Mouse (Mus musculus) right cerebral cortex, postnatal 4 days (tissue): ENCODE data around the gene Acot6.

Experiments used
- DNase-seq: peaks from one replicate; pipeline ENCODE4 v3.0.0-alpha.2; 2022

Gene Acot6

GRCm38 (mm10) chr12:84107692-84108091 lies 7.2 kb downstream of the Acot6 start:
- DNase-seq: no peak

GRCm38 (mm10) chr12:84109924-84110323 lies 9.5 kb downstream of the Acot6 start:
- DNase-seq: no peak

GRCm38 (mm10) chr12:84110814-84111213 lies 10.4 kb downstream of the Acot6 start:
- DNase-seq: no peak

DNA sequence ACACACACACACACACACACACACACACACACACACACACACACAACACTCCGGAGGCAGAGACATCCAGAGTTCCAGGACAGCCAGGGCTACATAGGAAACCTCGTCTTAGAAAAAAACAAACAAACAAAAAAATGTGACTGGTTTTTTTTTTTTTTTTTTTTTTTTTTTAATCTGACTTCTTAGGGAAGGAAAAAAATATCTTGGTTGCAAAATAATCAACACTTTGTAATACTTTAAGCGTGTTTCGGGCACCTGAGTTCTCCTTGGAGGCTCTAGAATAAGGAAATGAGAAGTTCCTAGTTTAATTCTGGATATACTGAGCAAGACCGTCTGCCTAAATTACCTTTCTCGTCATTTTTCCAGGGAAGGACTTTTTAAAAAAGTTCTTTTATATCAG lies 13.2 kb downstream of the Acot6 start:
- DNase-seq: no peak

- peak; percentile 89 for DNase-seq
These were observed 13.9 kb downstream of the Acot6 start, which contains the start of gene Dnal1 for GRCm38 (mm10) chr12:84114153-84114994. TSS of gene Dnal1 (plus strand) at chr12:84114366.

- no peak for DNase-seq
These were observed 19.1 kb downstream of the Acot6 start for GRCm38 (mm10) chr12:84119584-84119983.

GRCm38 (mm10) chr12:84125892-84126291 lies 25.4 kb downstream of the Acot6 start:
- no peak for DNase-seq

- no peak for DNase-seq
These were observed 26.4 kb downstream of the Acot6 start for GRCm38 (mm10) chr12:84126899-84127298.

DNA sequence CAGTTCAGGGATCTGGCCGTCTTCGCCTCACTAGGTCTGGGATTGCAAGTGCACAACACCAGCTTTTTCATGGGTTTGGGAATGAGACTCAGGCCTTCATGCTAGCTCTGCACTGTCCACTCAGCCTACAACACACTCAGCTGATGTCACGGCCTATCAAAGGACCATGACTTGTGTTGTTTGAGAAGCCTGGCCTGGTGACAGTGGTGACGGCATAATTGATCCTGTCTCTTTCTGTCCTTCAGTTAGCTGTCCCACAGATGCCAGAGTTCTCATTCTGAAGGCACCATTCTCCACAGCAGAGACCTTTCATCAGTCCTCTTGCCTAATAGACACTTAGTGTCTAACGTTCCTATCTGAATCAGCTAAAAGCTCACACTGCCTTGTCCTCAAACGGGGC lies 28.1 kb downstream of the Acot6 start:
- no peak for DNase-seq

DNA sequence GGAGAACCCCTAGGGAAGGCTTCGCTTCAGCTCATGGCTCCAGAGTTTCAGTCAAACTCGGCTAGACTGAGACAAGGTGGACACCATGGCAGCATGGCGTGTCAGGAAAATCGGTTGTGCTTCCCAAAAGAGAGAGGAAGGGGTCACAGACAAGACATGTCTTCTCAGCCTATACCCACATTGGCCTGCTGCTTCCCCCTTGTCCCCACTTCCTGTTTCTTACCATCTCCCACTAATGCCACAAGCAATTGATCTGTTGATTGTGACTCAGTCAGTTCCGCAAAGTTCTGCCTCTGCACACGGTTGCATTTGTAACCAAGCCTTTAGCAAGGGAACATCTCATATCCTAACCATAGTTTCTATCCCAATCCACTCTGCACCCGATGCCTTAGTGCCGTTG lies 29.5 kb downstream of the Acot6 start:
- no peak for DNase-seq

GRCm38 (mm10) chr12:84132265-84132664 lies 31.8 kb downstream of the Acot6 start:
- peak; percentile 42 for DNase-seq

- no peak for DNase-seq
These were observed 36.7 kb downstream of the Acot6 start for GRCm38 (mm10) chr12:84137131-84137530.

GRCm38 (mm10) chr12:84140135-84140534 lies 39.7 kb downstream of the Acot6 start:
- DNase-seq: no peak

DNA sequence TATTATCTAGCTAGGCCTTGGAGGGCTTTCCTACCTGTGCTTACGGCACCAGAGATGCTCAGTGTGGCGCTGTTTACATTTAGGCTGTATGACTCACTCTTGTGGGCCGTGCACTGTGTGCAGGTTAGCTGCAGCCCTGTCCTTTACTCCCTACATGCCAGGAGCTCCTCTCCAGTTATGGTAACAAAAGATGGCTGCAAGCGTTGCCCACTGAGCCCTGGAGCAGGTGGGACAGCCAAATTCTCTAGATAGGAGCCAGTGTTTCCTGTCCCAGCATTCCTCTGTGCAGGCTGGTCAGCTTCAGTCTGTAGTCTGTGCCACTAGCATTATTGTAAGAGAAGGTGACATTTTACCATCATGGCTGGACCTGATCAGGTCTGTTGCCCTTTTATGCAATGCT lies 40.8 kb downstream of the Acot6 start:
- no peak for DNase-seq

GRCm38 (mm10) chr12:84142281-84143050 lies 42.0 kb downstream of the Acot6 start:
- no peak for DNase-seq

GRCm38 (mm10) chr12:84147954-84148621 lies 47.6 kb downstream of the Acot6 start, which contains the start of gene Pnma1:
TSS of gene Pnma1 (minus strand) at chr12:84148489.
- DNase-seq: peak; percentile 83

- no peak for DNase-seq
These were observed 48.2 kb downstream of the Acot6 start for GRCm38 (mm10) chr12:84148622-84149012.

GRCm38 (mm10) chr12:84149971-84150370 lies 49.5 kb downstream of the Acot6 start:
- no peak for DNase-seq

GRCm38 (mm10) chr12:84150976-84151375 lies 50.5 kb downstream of the Acot6 start:
- no peak for DNase-seq

DNA sequence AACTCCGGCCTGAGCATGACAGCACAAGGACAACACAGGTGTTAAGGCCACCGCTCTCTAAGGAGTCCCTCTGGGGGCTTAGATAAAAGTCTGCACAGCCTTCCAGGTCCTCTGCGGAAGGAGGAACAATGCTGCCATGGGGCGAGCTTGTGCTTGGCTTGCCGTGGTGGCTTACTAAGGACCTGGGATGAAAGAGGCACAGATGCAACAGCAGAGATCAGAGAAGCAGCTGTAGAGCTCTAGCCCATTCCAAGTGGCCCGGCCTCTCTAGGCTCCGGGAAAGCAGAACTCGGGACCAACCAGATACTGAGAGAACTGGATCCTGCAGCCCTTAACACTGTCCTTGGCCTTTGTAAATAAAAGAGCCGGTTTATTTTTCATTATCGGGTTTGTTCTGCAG lies 51.5 kb downstream of the Acot6 start:
- DNase-seq: no peak

GRCm38 (mm10) chr12:84152352-84153190 lies 52.1 kb downstream of the Acot6 start:
- no peak for DNase-seq

DNA sequence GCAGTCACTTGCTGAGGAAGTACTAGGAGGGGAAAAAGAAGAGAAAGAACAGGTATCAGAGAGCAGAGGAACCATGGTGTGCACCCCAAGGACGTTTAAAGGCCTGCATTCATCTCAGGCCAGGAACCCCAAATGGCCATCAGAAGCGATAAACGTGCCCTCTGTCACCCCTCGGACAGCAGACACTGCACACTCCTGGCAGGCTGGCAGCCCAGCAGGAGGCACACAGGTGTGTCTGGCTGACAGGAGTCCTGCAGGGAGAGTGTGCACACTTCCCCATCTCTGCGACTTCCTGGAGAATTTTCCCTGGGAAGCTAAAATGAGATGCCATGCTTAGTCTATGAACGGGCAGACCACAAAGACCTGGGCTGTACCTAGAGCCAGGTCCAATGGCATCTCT lies 53.0 kb downstream of the Acot6 start:
- no peak for DNase-seq
